In the genomic region with DNA sequence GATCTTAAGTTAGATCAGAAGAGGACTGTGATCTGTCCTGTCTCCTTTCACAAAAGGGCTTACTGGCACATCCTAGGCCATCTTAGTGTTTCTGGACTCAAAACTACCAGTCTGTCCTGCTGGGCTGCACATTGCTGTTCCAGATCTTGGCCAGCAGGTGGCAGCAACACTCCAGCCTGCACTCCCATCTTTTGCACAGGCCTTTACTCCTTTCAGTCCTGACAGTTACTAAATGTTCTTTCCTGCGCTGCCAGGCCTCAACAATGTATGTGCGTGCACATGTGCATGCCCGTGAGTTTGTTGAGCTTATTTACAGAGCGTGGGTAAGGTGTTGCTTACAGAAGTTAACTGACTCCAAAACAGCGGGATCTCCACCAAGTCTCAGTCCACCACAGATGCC, we compare ENCODE assay signal across 8 mouse cellular contexts. TPM values are rescaled to one million over a fixed set of nuclear protein-coding genes. Genes with fewer than 3 reads are reported as not detected.
DNase-seq lines count a peak whose midpoint lies in the region; ATAC-seq and TF ChIP-seq lines count a peak whose summit lies in the region.

No protein-coding gene starts in this region.

- no peaks in the 10 kb centered on the region for H3K36me3 ChIP-seq in intestine, embryonic 14.5 days (ENCODE audit: control insufficient read depth, insufficient read depth, low read length)
- peaks cover 3% of the 10 kb centered on the region; the same call in 1 of the 2 replicates for H3K36me3 ChIP-seq in midbrain, embryonic 11.5 days (ENCODE audit: control insufficient read depth, insufficient read depth, low read length)

- H3K27me3 ChIP-seq in intestine, embryonic 14.5 days (replicated peaks; ENCODE audit: control insufficient read depth, insufficient read depth, low read length) = no peaks in the 10 kb centered on the region
- peaks cover 2% of the 10 kb centered on the region; the same call in 1 of the 2 replicates for H3K27me3 ChIP-seq in midbrain, embryonic 11.5 days (ENCODE audit: control insufficient read depth, insufficient read depth, low read length)

- H3K9me3 ChIP-seq in intestine, embryonic 14.5 days (ENCODE audit: control insufficient read depth, low read length) = no peaks in the 10 kb centered on the region
- H3K9me3 ChIP-seq in midbrain, embryonic 11.5 days (ENCODE audit: control insufficient read depth, low read length) = no peaks in the 10 kb centered on the region

- no peaks in the 10 kb centered on the region for H3K4me1 ChIP-seq in intestine, embryonic 14.5 days (replicated peaks; ENCODE audit: control insufficient read depth, insufficient read depth, low read length)
- no peaks in the 10 kb centered on the region for H3K4me1 ChIP-seq in midbrain, embryonic 11.5 days (ENCODE audit: control insufficient read depth, insufficient read depth, low read length)

- TF ChIP-seq CTCF in gastrocnemius, adult 2 months (IDR thresholded peaks at IDR 0.05) = peak; percentile 98

- peak; percentile 44 for ATAC-seq in intestine, embryonic 14.5 days (replicated peaks; ENCODE audit: low FRiP score, low TSS enrichment, low read depth)
- peak; percentile 73; the same call in 1 of the 2 replicates for ATAC-seq in midbrain, embryonic 11.5 days (ENCODE audit: low FRiP score)

- H3K4me2 ChIP-seq in intestine, embryonic 14.5 days (ENCODE audit: low read length) = no peak overlapping the region
- no peak overlapping the region for H3K4me2 ChIP-seq in midbrain, embryonic 11.5 days

- 28% methylated on average over 5 of the region's 5 CpGs for WGBS in intestine, embryonic 14.5 days
- 52% methylated on average over 5 of the region's 5 CpGs for WGBS in midbrain, embryonic 11.5 days

- intact Hi-C loops in gastrocnemius, adult 2 months (cut with DNase I) = loop anchor here (1.0 to 5.0 kb wide), 3 partner anchors 49 to 108 kb away; a partner anchor contains a TSS
- intact Hi-C loops in left cerebral cortex, postnatal 25 days (cut with DNase I) = loop anchor here (1.0 to 2.0 kb wide), 2 partner anchors 47 to 108 kb away; a partner anchor contains a TSS

- H3K9ac ChIP-seq in intestine, embryonic 14.5 days (ENCODE audit: low read length) = no peak overlapping the region
- H3K9ac ChIP-seq in midbrain, embryonic 11.5 days (ENCODE audit: low read length) = no peak overlapping the region

- no peak overlapping the region for H3K4me3 ChIP-seq in gastrocnemius, adult 2 months
- H3K4me3 ChIP-seq in intestine, embryonic 14.5 days (ENCODE audit: low read depth, low read length) = no peak overlapping the region
- no peak overlapping the region for H3K4me3 ChIP-seq in midbrain, embryonic 11.5 days (ENCODE audit: low read depth, low read length)

- no peak overlapping the region for H3K27ac ChIP-seq in gastrocnemius, adult 2 months
- H3K27ac ChIP-seq in intestine, embryonic 14.5 days (ENCODE audit: low read depth) = no peak overlapping the region
- no peak overlapping the region for H3K27ac ChIP-seq in midbrain, embryonic 11.5 days (ENCODE audit: low read depth, low read length)

- peak; percentile 79 for DNase-seq in ovary, postnatal 14 days (ENCODE audit: low spot score)
- no peak for DNase-seq in ovary, postnatal 10 days (ENCODE audit: low spot score)
- peak; percentile 79 to 80 for DNase-seq in cerebellum, postnatal 36 days
- peak; percentile 78 for DNase-seq in gastrocnemius, adult 2 months
- peak; percentile 90 for DNase-seq in intestine, embryonic 14.5 days (ENCODE audit: low spot score)
- DNase-seq in left cerebral cortex, postnatal 25 days (ENCODE audit: low spot score in 2 of 2) = peak; percentile 78 to 89
- peak; percentile 98 for DNase-seq in midbrain, embryonic 11.5 days (ENCODE audit: low spot score, missing footprints)
- peak; percentile 42 to 64 for DNase-seq in spleen, postnatal 14 days (ENCODE audit: low spot score in 2 of 2)

RNA-seq across cellular contexts. Expression of a gene that starts 6.1 kb away (rescaled TPM):
- not detected for total RNA-seq in gastrocnemius, adult 2 months (2021)
- polyA plus RNA-seq in intestine, embryonic 14.5 days (2014; fragmentation: Nextera tagmentation; extraction: Ambion mirVana) = 0.18 and 0.34 TPM in 2 replicates
- total RNA-seq in left cerebral cortex, postnatal 25 days (2021) = under 1 TPM in 1 of 2 experiments, not detected in 1; 0.44 TPM
- 0.30 and 0.57 TPM in 2 replicates for polyA plus RNA-seq in midbrain, embryonic 11.5 days (2014; fragmentation: Nextera tagmentation; extraction: Ambion mirVana)

RNA-seq across cellular contexts. Expression of a gene that starts 19.5 kb away (rescaled TPM):
- total RNA-seq in gastrocnemius, adult 2 months (2021) = 1 to 10 TPM; 4.5 to 6.3 TPM
- polyA plus RNA-seq in intestine, embryonic 14.5 days (2014; fragmentation: Nextera tagmentation; extraction: Ambion mirVana) = 22.9 and 23.9 TPM in 2 replicates
- total RNA-seq in left cerebral cortex, postnatal 25 days (2021) = 10 to 100 TPM; 12.6 to 13.5 TPM
- polyA plus RNA-seq in midbrain, embryonic 11.5 days (2014; fragmentation: Nextera tagmentation; extraction: Ambion mirVana) = 23.3 and 23.4 TPM in 2 replicates

RNA-seq across cellular contexts. Expression of a gene that starts 19.8 kb away (rescaled TPM):
- 10 to 100 TPM; 29.0 to 33.0 TPM for total RNA-seq in gastrocnemius, adult 2 months (2021)
- 49.6 and 52.3 TPM in 2 replicates for polyA plus RNA-seq in intestine, embryonic 14.5 days (2014; fragmentation: Nextera tagmentation; extraction: Ambion mirVana)
- total RNA-seq in left cerebral cortex, postnatal 25 days (2021) = 10 to 100 TPM; 27.9 to 28.2 TPM
- polyA plus RNA-seq in midbrain, embryonic 11.5 days (2014; fragmentation: Nextera tagmentation; extraction: Ambion mirVana) = 50.9 and 54.6 TPM in 2 replicates

RNA-seq across cellular contexts. Expression of a gene that starts 47.9 kb away (rescaled TPM):
- 1 to 10 TPM; 5.2 to 9.1 TPM for total RNA-seq in gastrocnemius, adult 2 months (2021)
- 46.8 and 52.0 TPM in 2 replicates for polyA plus RNA-seq in intestine, embryonic 14.5 days (2014; fragmentation: Nextera tagmentation; extraction: Ambion mirVana)
- total RNA-seq in left cerebral cortex, postnatal 25 days (2021) = 10 to 100 TPM; 26.7 to 31.7 TPM
- 54.6 and 60.4 TPM in 2 replicates for polyA plus RNA-seq in midbrain, embryonic 11.5 days (2014; fragmentation: Nextera tagmentation; extraction: Ambion mirVana)

RNA-seq across cellular contexts. Expression of a gene that starts 53.9 kb away (rescaled TPM):
- total RNA-seq in gastrocnemius, adult 2 months (2021) = 1 to 10 TPM; 1.8 to 3.0 TPM
- 24.0 and 24.4 TPM in 2 replicates for polyA plus RNA-seq in intestine, embryonic 14.5 days (2014; fragmentation: Nextera tagmentation; extraction: Ambion mirVana)
- 10 to 100 TPM; 11.4 to 13.9 TPM for total RNA-seq in left cerebral cortex, postnatal 25 days (2021)
- polyA plus RNA-seq in midbrain, embryonic 11.5 days (2014; fragmentation: Nextera tagmentation; extraction: Ambion mirVana) = 17.7 and 17.8 TPM in 2 replicates
